In the genomic region with DNA sequence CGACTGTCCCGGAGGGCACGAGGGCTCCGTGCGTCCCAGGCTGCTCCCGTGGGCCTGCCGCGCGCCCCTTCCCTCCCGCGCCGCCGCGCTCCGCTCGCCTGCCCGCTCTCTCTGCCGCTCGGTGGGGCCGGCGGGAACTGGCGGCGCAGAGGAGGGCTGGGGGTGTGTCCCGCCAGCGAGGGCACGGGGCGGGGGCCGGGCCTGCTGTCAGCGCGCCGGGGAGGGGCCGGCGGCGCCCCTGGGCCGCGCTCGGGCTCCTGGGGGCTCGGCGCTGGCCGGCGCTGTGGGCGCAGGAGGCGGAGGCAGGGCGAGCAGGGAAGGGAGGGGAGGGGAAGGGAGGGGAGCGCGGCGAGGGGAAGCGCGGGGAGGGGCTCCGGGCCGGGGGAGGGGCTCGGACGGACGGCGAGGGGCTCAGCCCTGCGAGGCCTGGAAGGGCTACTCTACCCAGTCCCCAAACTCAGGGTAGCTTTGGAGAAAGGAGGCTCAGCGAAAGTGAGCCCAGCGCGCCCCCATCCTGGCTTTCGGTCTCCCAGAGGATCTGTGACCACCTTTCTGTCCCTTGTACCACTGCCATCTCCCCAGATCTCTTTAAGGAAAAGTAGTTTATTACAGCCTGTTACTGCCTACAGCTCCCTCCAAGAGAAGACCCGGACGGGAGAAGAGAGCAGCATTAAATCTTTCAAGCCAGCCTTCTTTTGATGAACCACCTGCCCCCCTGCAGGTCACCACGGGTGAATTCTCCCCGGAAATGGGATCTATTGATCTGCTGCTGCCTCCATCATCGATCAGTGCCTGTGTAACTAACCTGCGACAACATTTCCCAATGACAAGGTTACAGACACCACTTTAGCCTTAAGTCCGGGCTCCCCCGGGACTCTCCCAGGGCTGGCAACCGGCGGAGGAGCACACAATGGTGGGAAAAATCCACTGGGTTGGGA, we compare ENCODE assay signal across 8 mouse cellular contexts. TPM values are rescaled to one million over a fixed set of nuclear protein-coding genes. Genes with fewer than 3 reads are reported as not detected.
DNase-seq lines count a peak whose midpoint lies in the region; ATAC-seq lines count a peak whose summit lies in the region.

A gene (minus strand): TSS at position 98 of the 938 bp plus-strand sequence.

- H3K4me2 ChIP-seq in embryonic facial prominence, embryonic 12.5 days (replicated peaks): peak within 1 kb of the TSS; percentile 91
- peak within 1 kb of the TSS; percentile 94 for H3K4me2 ChIP-seq in heart, embryonic 12.5 days
- peak within 1 kb of the TSS; percentile 96 for H3K4me2 ChIP-seq in lung, embryonic 16.5 days (ENCODE audit: low read depth, low read length)

- H3K4me1 ChIP-seq in embryonic facial prominence, embryonic 12.5 days: peaks cover 21% of the 10 kb centered on the region
- H3K4me1 ChIP-seq in heart, embryonic 12.5 days (replicated peaks): peaks cover 54% of the 10 kb centered on the region
- peaks cover 35% of the 10 kb centered on the region for H3K4me1 ChIP-seq in lung, embryonic 16.5 days (replicated peaks; ENCODE audit: control insufficient read depth, insufficient read depth, low read length)

- H3K9ac ChIP-seq in embryonic facial prominence, embryonic 12.5 days: peak within 1 kb of the TSS; percentile 91
- H3K9ac ChIP-seq in heart, embryonic 12.5 days: peak within 1 kb of the TSS; percentile 87
- peak within 1 kb of the TSS; percentile 82 for H3K9ac ChIP-seq in lung, embryonic 16.5 days (ENCODE audit: low read length)

- H3K9me3 ChIP-seq in embryonic facial prominence, embryonic 12.5 days: no peaks in the 10 kb centered on the region
- peaks cover 3% of the 10 kb centered on the region; the same call in 1 of the 2 replicates for H3K9me3 ChIP-seq in heart, embryonic 12.5 days (replicated peaks)
- H3K9me3 ChIP-seq in lung, embryonic 16.5 days (ENCODE audit: control insufficient read depth, low read length): 0 out of 2 replicates have a peak, but pooled peaks cover 3% of the 10 kb centered on the region

- H3K27ac ChIP-seq in embryonic facial prominence, embryonic 12.5 days: peak within 1 kb of the TSS; percentile 86
- peak within 1 kb of the TSS; percentile 93 for H3K27ac ChIP-seq in heart, embryonic 12.5 days (ENCODE audit: poor library complexity, severe bottlenecking)
- peak within 1 kb of the TSS; percentile 84 for H3K27ac ChIP-seq in lung, embryonic 16.5 days (ENCODE audit: low read length)

- no peaks in the 10 kb centered on the region for H3K36me3 ChIP-seq in embryonic facial prominence, embryonic 12.5 days
- H3K36me3 ChIP-seq in heart, embryonic 12.5 days: peaks cover 8% of the 10 kb centered on the region; the same call in 1 of the 2 replicates
- H3K36me3 ChIP-seq in lung, embryonic 16.5 days (ENCODE audit: control insufficient read depth, insufficient read depth, low read length): no peaks in the 10 kb centered on the region

- H3K4me3 ChIP-seq in embryonic facial prominence, embryonic 12.5 days: peak within 1 kb of the TSS; percentile 80
- H3K4me3 ChIP-seq in heart, embryonic 12.5 days: peak within 1 kb of the TSS; percentile 80
- H3K4me3 ChIP-seq in lung, embryonic 16.5 days (ENCODE audit: low read length): peak within 1 kb of the TSS; percentile 67

- DNase-seq in urinary bladder, adult 2 months (ENCODE audit: low spot score): no peak
- no peak for DNase-seq in urinary bladder, postnatal 10 days (ENCODE audit: low spot score)
- DNase-seq in kidney, postnatal 25 days: peak; percentile 46 to 77
- peak; percentile 56 for DNase-seq in ovary, postnatal 14 days (ENCODE audit: low spot score)
- DNase-seq in cerebellum, postnatal 14 days: no peak

- 2% methylated on average over 63 of the region's 70 CpGs for WGBS in embryonic facial prominence, embryonic 12.5 days
- 3% methylated on average over 65 of the region's 70 CpGs for WGBS in heart, embryonic 12.5 days
- WGBS in lung, embryonic 16.5 days: 1% methylated on average over 48 of the region's 70 CpGs

- ATAC-seq in embryonic facial prominence, embryonic 12.5 days (ENCODE audit: insufficient number of reproducible peaks, insufficient read depth, low FRiP score, low TSS enrichment): peak; percentile 90
- ATAC-seq in heart, embryonic 12.5 days (ENCODE audit: insufficient number of reproducible peaks, low FRiP score): peak; percentile 91
- peak; percentile 95 for ATAC-seq in lung, embryonic 16.5 days (ENCODE audit: low read depth)

- no peaks in the 10 kb centered on the region for H3K27me3 ChIP-seq in embryonic facial prominence, embryonic 12.5 days
- no peaks in the 10 kb centered on the region for H3K27me3 ChIP-seq in heart, embryonic 12.5 days (replicated peaks)
- H3K27me3 ChIP-seq in lung, embryonic 16.5 days (ENCODE audit: control insufficient read depth, insufficient read depth, low read depth, low read length): no peaks in the 10 kb centered on the region

RNA-seq across cellular contexts. Expression of the gene that starts here (rescaled TPM):
- polyA plus RNA-seq in urinary bladder, adult 2 months (2012; rRNA removed): 23.2 and 30.0 TPM in 2 replicates
- polyA plus RNA-seq in embryonic facial prominence, embryonic 12.5 days (2016; fragmentation: Nextera tagmentation; extraction: Ambion mirVana): 8.2 and 8.4 TPM in 2 replicates
- 6.2 TPM in 2 replicates for polyA plus RNA-seq in heart, embryonic 12.5 days (2016; fragmentation: Nextera tagmentation; extraction: Ambion mirVana)
- polyA plus RNA-seq in lung, embryonic 16.5 days (2015; fragmentation: Nextera tagmentation; extraction: Ambion mirVana): 6.1 and 6.6 TPM in 2 replicates

Comparison
In these comparisons a context has a peak if more than half of its experiments do, and no peak if none do; other contexts are left out.
1. DNase-seq: peak in kidney, postnatal 25 days (2 of 2) and ovary, postnatal 14 days (single experiment); none in urinary bladder, adult 2 months (single experiment), urinary bladder, postnatal 10 days (single experiment) and cerebellum, postnatal 14 days (0 of 2).
2. Peak in every context shown above with its lines, with median percentiles within 50 percentile points of each other: ATAC-seq, H3K27ac ChIP-seq, H3K4me2 ChIP-seq, H3K4me3 ChIP-seq and H3K9ac ChIP-seq.